Mouse (Mus musculus): ENCODE results near the gene Mmd. TPM values are rescaled to one million over a fixed set of nuclear protein-coding genes. Genes with fewer than 3 reads are reported as not detected.

Gene Mmd
- polyA plus RNA-seq, 1 experiment from 2014 or later: 148 TPM

DNA sequence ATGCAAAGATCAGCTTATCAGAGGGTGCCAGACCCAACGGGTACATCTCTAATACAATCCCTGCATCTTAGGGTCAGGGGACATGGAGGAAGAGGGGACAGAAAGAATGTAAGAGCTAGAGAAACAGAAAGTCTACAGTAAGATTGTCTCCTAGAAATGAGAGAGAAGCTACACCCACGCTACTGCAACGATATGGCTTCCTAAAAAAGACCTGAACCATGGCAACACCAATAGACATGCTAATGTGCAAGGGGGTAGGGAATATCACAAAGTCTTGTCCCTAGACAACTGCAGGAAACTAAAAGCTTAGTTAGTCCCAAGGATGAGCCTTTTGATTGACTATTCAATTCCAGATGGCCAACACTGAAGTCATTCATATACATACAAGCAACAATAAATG is 65.3 kb downstream of the Mmd start:
- WGBS: 88% methylated on average over 3 of the region's 3 CpGs
- H3K9me3 ChIP-seq (replicated peaks; ENCODE audit: control insufficient read depth, low read length, poor library complexity, severe bottlenecking): no peaks in the 10 kb centered on the region
- H3K4me2 ChIP-seq (ENCODE audit: low read length): no peak overlapping the region
- no peak overlapping the region for H3K4me3 ChIP-seq (ENCODE audit: low read depth, low read length)
- no peak for ATAC-seq
- H3K4me1 ChIP-seq (ENCODE audit: control insufficient read depth, insufficient read depth, low read length): no peaks in the 10 kb centered on the region
- no peaks in the 10 kb centered on the region for H3K36me3 ChIP-seq (ENCODE audit: control insufficient read depth, insufficient read depth, low read length)
- H3K27ac ChIP-seq (ENCODE audit: low read length): no peak overlapping the region
- no peak overlapping the region for H3K9ac ChIP-seq (ENCODE audit: low read depth, low read length)
- no peaks in the 10 kb centered on the region for H3K27me3 ChIP-seq (ENCODE audit: control insufficient read depth, insufficient read depth, low read depth, low read length)

- H3K36me3 ChIP-seq (ENCODE audit: control insufficient read depth, insufficient read depth, low read length): no peaks in the 10 kb centered on the region
- H3K4me1 ChIP-seq (ENCODE audit: control insufficient read depth, insufficient read depth, low read length): no peaks in the 10 kb centered on the region
- H3K27ac ChIP-seq (ENCODE audit: low read length): no peak overlapping the region
- H3K9me3 ChIP-seq (replicated peaks; ENCODE audit: control insufficient read depth, low read length, poor library complexity, severe bottlenecking): no peaks in the 10 kb centered on the region
- H3K9ac ChIP-seq (ENCODE audit: low read depth, low read length): no peak overlapping the region
- ATAC-seq: no peak
- H3K4me2 ChIP-seq (ENCODE audit: low read length): no peak overlapping the region
- 16% methylated on average over 4 of the region's 4 CpGs for WGBS
- H3K27me3 ChIP-seq (ENCODE audit: control insufficient read depth, insufficient read depth, low read depth, low read length): no peaks in the 10 kb centered on the region
- H3K4me3 ChIP-seq (ENCODE audit: low read depth, low read length): no peak overlapping the region
Observed at GRCm38 (mm10) chr11:90317482-90317881, 68.2 kb downstream of the Mmd start.

- Histone ChIP-seq H3K9me3 (replicated peaks; ENCODE audit: control insufficient read depth, low read length, poor library complexity, severe bottlenecking) (no peaks in the 10 kb centered on the region), H3K27me3 (ENCODE audit: control insufficient read depth, insufficient read depth, low read depth, low read length) (no peaks in the 10 kb centered on the region), H3K4me3 (ENCODE audit: low read depth, low read length) (no peak overlapping the region), H3K4me1 (ENCODE audit: control insufficient read depth, insufficient read depth, low read length) (no peaks in the 10 kb centered on the region), H3K27ac (ENCODE audit: low read length) (no peak overlapping the region), H3K9ac (ENCODE audit: low read depth, low read length) (no peak overlapping the region), H3K36me3 (ENCODE audit: control insufficient read depth, insufficient read depth, low read length) (no peaks in the 10 kb centered on the region), H3K4me2 (ENCODE audit: low read length) (no peak overlapping the region)
- WGBS: 85% methylated on average over 7 of the region's 7 CpGs
- no peak for ATAC-seq
Observed at GRCm38 (mm10) chr11:90320922-90321321, 71.7 kb downstream of the Mmd start.

DNA sequence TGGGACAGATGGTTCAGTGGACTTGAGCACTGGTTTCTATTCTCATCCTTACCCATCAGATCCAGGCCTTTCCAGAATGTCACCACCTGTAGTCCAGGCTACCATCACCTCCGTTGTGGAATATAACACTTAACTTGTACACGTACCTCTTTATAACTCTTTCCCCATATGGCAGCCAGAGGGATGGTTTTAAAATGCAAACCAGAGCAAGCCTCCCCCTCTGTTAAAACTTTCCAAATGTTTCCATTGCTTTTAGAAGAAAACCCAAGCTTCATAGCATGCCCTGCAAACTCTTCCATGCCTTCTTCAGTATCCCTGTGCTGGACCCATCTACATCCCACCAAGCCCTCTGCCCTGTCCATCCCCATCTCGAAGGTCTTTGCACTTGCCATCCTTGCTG is 75.3 kb downstream of the Mmd start:
- H3K9me3 ChIP-seq (replicated peaks; ENCODE audit: control insufficient read depth, low read length, poor library complexity, severe bottlenecking): no peaks in the 10 kb centered on the region
- H3K36me3 ChIP-seq (ENCODE audit: control insufficient read depth, insufficient read depth, low read length): no peaks in the 10 kb centered on the region
- WGBS: 86% methylated on average over 3 of the region's 3 CpGs
- H3K4me3 ChIP-seq (ENCODE audit: low read depth, low read length): no peak overlapping the region
- H3K27ac ChIP-seq (ENCODE audit: low read length): no peak overlapping the region
- H3K4me2 ChIP-seq (ENCODE audit: low read length): no peak overlapping the region
- ATAC-seq: no peak
- H3K9ac ChIP-seq (ENCODE audit: low read depth, low read length): no peak overlapping the region
- no peaks in the 10 kb centered on the region for H3K27me3 ChIP-seq (ENCODE audit: control insufficient read depth, insufficient read depth, low read depth, low read length)
- no peaks in the 10 kb centered on the region for H3K4me1 ChIP-seq (ENCODE audit: control insufficient read depth, insufficient read depth, low read length)

DNA sequence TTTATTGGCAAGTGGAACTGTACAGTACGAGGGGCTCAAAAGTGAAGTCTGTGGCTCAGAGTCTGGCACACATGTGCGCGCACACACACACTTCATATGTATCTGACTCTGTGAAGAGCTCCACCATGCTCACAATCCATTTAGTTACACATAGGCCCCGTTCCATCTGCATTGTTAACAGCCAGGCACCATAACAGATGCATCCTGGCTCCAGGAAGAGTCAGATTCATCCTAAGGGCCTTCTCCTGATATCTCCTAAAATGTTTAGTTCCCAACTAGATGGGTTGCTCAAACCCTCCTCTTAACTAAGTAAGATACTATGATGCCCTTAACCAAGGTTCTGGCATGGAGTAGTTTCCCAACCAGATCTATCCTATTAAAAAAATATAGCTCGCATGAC is 76.9 kb downstream of the Mmd start:
- Histone ChIP-seq H3K4me3 (ENCODE audit: low read depth, low read length) (no peak overlapping the region), H3K27ac (ENCODE audit: low read length) (no peak overlapping the region), H3K27me3 (ENCODE audit: control insufficient read depth, insufficient read depth, low read depth, low read length) (no peaks in the 10 kb centered on the region), H3K36me3 (ENCODE audit: control insufficient read depth, insufficient read depth, low read length) (no peaks in the 10 kb centered on the region), H3K4me2 (ENCODE audit: low read length) (no peak overlapping the region), H3K4me1 (ENCODE audit: control insufficient read depth, insufficient read depth, low read length) (no peaks in the 10 kb centered on the region), H3K9ac (ENCODE audit: low read depth, low read length) (no peak overlapping the region), H3K9me3 (replicated peaks; ENCODE audit: control insufficient read depth, low read length, poor library complexity, severe bottlenecking) (no peaks in the 10 kb centered on the region)
- ATAC-seq: no peak
- WGBS: 90% methylated on average over 5 of the region's 5 CpGs

DNA sequence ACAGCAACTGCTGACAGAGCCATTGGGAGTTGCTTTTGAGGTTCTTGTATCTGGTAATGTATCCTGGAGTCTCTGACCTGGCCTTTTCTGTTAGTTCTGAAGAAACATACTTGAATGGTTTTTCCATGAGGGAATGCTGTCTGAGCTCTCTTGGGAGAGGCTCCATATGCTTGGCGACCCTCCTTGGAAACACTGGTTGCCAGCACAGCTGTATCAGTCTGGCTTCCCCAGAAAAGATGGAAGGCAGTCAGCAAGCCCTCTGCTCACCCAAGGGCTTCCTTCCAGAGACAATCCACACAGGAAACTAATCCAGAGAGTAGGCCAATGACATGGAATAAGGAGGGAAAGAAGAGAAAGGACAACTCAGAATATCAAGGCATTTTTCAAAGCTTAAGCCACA is 77.6 kb downstream of the Mmd start:
- no peak overlapping the region for H3K4me3 ChIP-seq (ENCODE audit: low read depth, low read length)
- no peak overlapping the region for H3K9ac ChIP-seq (ENCODE audit: low read depth, low read length)
- no peaks in the 10 kb centered on the region for H3K36me3 ChIP-seq (ENCODE audit: control insufficient read depth, insufficient read depth, low read length)
- H3K27me3 ChIP-seq (ENCODE audit: control insufficient read depth, insufficient read depth, low read depth, low read length): no peaks in the 10 kb centered on the region
- ATAC-seq: no peak
- H3K4me1 ChIP-seq (ENCODE audit: control insufficient read depth, insufficient read depth, low read length): no peaks in the 10 kb centered on the region
- no peak overlapping the region for H3K4me2 ChIP-seq (ENCODE audit: low read length)
- H3K9me3 ChIP-seq (replicated peaks; ENCODE audit: control insufficient read depth, low read length, poor library complexity, severe bottlenecking): no peaks in the 10 kb centered on the region
- 68% methylated on average over 1 of the region's 1 CpGs for WGBS
- no peak overlapping the region for H3K27ac ChIP-seq (ENCODE audit: low read length)

Other genes starting within 250 kb of the Mmd start
- gene Pctp, start 246.6 kb upstream of the Mmd start, polyA plus RNA-seq (2015; fragmentation: Nextera tagmentation; extraction: Ambion mirVana): 0.87 and 0.88 TPM in 2 replicates
- 8.6 and 12.9 TPM in 2 replicates for gene Tmem100, start 219.1 kb upstream of the Mmd start, polyA plus RNA-seq (2015; fragmentation: Nextera tagmentation; extraction: Ambion mirVana)
- 23.2 and 23.3 TPM in 2 replicates for gene Gm45716, start 61.8 kb upstream of the Mmd start, polyA plus RNA-seq (2015; fragmentation: Nextera tagmentation; extraction: Ambion mirVana)
- gene Hlf, start 141.4 kb downstream of the Mmd start, polyA plus RNA-seq (2015; fragmentation: Nextera tagmentation; extraction: Ambion mirVana): 6.6 and 6.9 TPM in 2 replicates